Mouse (Mus musculus): ENCODE data around the gene Rras2.
A peak's percentile ranks its signal among the peaks of the same experiment; 100 is the strongest.

Rras2 gene

GRCm38 (mm10) chr7:114028828-114029227 is 88.8 kb downstream of the Rras2 start:
- no peak for DNase-seq (ENCODE audit: low spot score)

- no peak for DNase-seq (ENCODE audit: low spot score)
Measured at GRCm38 (mm10) chr7:114027406-114027805, 90.2 kb downstream of the Rras2 start.

GRCm38 (mm10) chr7:114026923-114027322 is 90.7 kb downstream of the Rras2 start:
- DNase-seq (ENCODE audit: low spot score): no peak

GRCm38 (mm10) chr7:114020704-114021093 is 96.9 kb downstream of the Rras2 start:
- peak; percentile 76 for DNase-seq (ENCODE audit: low spot score)

GRCm38 (mm10) chr7:114020057-114020703 is 97.4 kb downstream of the Rras2 start:
- DNase-seq (ENCODE audit: low spot score): no peak

- no peak for DNase-seq (ENCODE audit: low spot score)
Measured at GRCm38 (mm10) chr7:114018861-114019260, 98.7 kb downstream of the Rras2 start.

GRCm38 (mm10) chr7:114016001-114016949 is 101.3 kb downstream of the Rras2 start:
- DNase-seq (ENCODE audit: low spot score): no peak

GRCm38 (mm10) chr7:114011726-114012443 is 105.7 kb downstream of the Rras2 start:
- DNase-seq (ENCODE audit: low spot score): no peak

- DNase-seq (ENCODE audit: low spot score): no peak
Measured at GRCm38 (mm10) chr7:114007565-114007964, 110.0 kb downstream of the Rras2 start.

- no peak for DNase-seq (ENCODE audit: low spot score)
Measured at GRCm38 (mm10) chr7:114006456-114006855, 111.1 kb downstream of the Rras2 start.

GRCm38 (mm10) chr7:114005499-114005898 is 112.1 kb downstream of the Rras2 start:
- DNase-seq (ENCODE audit: low spot score): no peak

- no peak for DNase-seq (ENCODE audit: low spot score)
Measured at GRCm38 (mm10) chr7:114004171-114004570, 113.4 kb downstream of the Rras2 start.

- no peak for DNase-seq (ENCODE audit: low spot score)
Measured at GRCm38 (mm10) chr7:113997675-113998354, 119.8 kb downstream of the Rras2 start.

Data from layer of hippocampus, adult 9-10 months (tissue).